Mouse (Mus musculus): ENCODE data around the gene Afap1. TPM values are rescaled to one million over a fixed set of nuclear protein-coding genes. Genes with fewer than 3 reads are reported as not detected.

Afap1 gene
- polyA plus RNA-seq, 1 experiment from 2014 or later: 25.6 TPM

DNA sequence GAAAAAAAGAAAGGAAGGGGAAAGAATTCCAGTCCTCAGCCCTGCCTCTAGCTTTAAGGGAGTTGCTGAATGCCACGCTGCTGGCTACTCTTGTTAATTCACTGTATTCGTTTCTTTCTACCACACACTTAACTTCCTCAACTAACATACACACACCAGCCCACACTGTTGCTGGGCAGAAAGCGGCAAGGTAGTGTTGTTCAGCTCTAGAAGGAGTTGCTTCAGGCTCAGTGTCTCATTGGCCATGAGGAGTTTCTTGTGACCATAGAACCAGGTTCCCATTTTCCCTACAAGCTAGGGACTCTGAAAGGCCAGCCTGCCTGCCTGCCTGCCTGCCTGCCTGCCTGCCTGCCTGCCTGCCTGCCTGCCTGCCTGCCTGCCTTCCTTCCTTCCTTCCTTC lies 5.9 kb downstream of the Afap1 start:
- Histone ChIP-seq H3K9me3 (no peaks in the 10 kb centered on the region), H3K27ac (no peak overlapping the region), H3K9ac (no peak overlapping the region), H3K36me3 (no peaks in the 10 kb centered on the region), H3K4me3 (no peak overlapping the region), H3K4me1 (peaks cover 36% of the 10 kb centered on the region), H3K4me2 (replicated peaks) (no peak overlapping the region), H3K27me3 (no peaks in the 10 kb centered on the region)
- WGBS: 85% methylated on average over 3 of the region's 3 CpGs
- ATAC-seq (ENCODE audit: insufficient number of reproducible peaks, insufficient read depth, low FRiP score, low TSS enrichment): no peak

- Histone ChIP-seq H3K4me1 (peaks cover 36% of the 10 kb centered on the region), H3K9me3 (no peaks in the 10 kb centered on the region), H3K9ac (0 out of 2 replicates have a peak overlapping the region, but pooled peaks have one; percentile 19), H3K27me3 (no peaks in the 10 kb centered on the region), H3K36me3 (no peaks in the 10 kb centered on the region), H3K27ac (peak overlapping the region; percentile 52), H3K4me3 (no peak overlapping the region), H3K4me2 (replicated peaks) (peak overlapping the region; percentile 17; the same call in 1 of the 2 replicates)
- no peak for ATAC-seq (ENCODE audit: insufficient number of reproducible peaks, insufficient read depth, low FRiP score, low TSS enrichment)
- 15% methylated on average over 10 of the region's 10 CpGs for WGBS
These were observed 7.5 kb downstream of the Afap1 start for GRCm38 (mm10) chr5:35900401-35901225.

DNA sequence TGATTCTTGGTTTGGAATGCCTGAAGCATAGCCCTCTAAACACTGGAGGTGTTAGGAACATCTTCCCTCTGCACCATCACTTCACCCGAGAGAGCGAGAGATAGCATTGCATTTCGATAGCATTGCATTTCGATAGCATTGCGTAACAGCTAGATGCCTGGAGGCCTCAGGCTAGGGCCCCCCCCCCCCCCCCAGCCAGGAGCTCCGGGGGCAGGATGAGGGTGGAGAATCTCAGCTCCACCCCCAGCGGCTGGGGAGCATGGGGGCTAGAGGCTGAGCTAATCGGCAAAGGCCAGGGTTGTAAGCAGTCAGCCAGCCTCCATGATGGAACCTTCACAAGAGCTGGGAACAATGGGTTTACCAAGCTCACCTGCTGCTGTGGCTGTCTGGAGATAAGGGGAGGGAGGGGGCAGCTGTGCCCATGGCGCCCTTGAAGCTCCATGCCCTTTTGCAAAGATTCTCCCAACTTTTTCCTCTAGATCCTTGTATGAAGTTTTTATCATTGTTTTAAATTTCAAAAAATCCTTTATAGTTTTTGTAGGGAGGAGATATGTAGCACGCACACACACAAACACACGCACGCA lies 8.2 kb downstream of the Afap1 start:
- no peak overlapping the region for H3K9ac ChIP-seq
- 0 out of 2 replicates have a peak, but pooled peaks have one; percentile 49 for ATAC-seq (ENCODE audit: insufficient number of reproducible peaks, insufficient read depth, low FRiP score, low TSS enrichment)
- peak overlapping the region; percentile 17; the same call in 1 of the 2 replicates for H3K4me2 ChIP-seq (replicated peaks)
- H3K4me3 ChIP-seq: no peak overlapping the region
- whole genome bisulfite sequencing: 45% methylated on average over 12 of the region's 12 CpGs
- peak overlapping the region; percentile 52 for H3K27ac ChIP-seq
- H3K9me3 ChIP-seq: no peaks in the 10 kb centered on the region
- H3K4me1 ChIP-seq: peaks cover 37% of the 10 kb centered on the region
- no peaks in the 10 kb centered on the region for H3K27me3 ChIP-seq
- H3K36me3 ChIP-seq: no peaks in the 10 kb centered on the region

- no peak for ATAC-seq (ENCODE audit: insufficient number of reproducible peaks, insufficient read depth, low FRiP score, low TSS enrichment)
- Histone ChIP-seq H3K9me3 (no peaks in the 10 kb centered on the region), H3K27me3 (no peaks in the 10 kb centered on the region), H3K27ac (no peak overlapping the region), H3K4me1 (peaks cover 52% of the 10 kb centered on the region), H3K4me3 (no peak overlapping the region), H3K36me3 (no peaks in the 10 kb centered on the region), H3K9ac (no peak overlapping the region), H3K4me2 (replicated peaks) (no peak overlapping the region)
- WGBS: 76% methylated on average over 8 of the region's 8 CpGs
These were observed 10.3 kb downstream of the Afap1 start for GRCm38 (mm10) chr5:35903456-35903855.

- 57% methylated on average over 8 of the region's 8 CpGs for WGBS
- no peak overlapping the region for H3K4me2 ChIP-seq (replicated peaks)
- H3K4me3 ChIP-seq: no peak overlapping the region
- H3K9ac ChIP-seq: no peak overlapping the region
- no peak for ATAC-seq (ENCODE audit: insufficient number of reproducible peaks, insufficient read depth, low FRiP score, low TSS enrichment)
- no peaks in the 10 kb centered on the region for H3K27me3 ChIP-seq
- H3K9me3 ChIP-seq: no peaks in the 10 kb centered on the region
- no peak overlapping the region for H3K27ac ChIP-seq
- H3K4me1 ChIP-seq: peaks cover 59% of the 10 kb centered on the region
- H3K36me3 ChIP-seq: no peaks in the 10 kb centered on the region
These were observed 12.2 kb downstream of the Afap1 start for GRCm38 (mm10) chr5:35905283-35905682.

DNA sequence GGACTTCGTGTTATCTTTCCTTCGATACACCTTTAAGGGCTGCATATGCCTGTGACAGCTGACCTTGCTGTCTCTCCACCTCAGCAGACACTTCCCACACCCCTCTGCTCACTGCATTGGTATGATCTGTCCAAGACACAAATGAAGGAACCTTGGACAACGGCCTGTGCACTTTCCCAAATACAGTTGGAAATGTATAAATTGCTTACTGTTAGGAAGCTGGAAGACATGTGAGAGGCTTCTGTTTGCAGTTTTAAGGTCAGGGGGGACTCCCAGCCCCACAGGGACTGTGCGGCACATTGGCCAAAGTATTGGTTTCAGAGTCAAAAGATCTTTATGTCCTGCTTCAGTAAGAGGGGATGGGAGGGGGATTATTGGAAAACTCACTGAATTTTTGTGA lies 14.0 kb downstream of the Afap1 start:
- no peaks in the 10 kb centered on the region for H3K36me3 ChIP-seq
- no peak overlapping the region for H3K9ac ChIP-seq
- H3K4me2 ChIP-seq (replicated peaks): no peak overlapping the region
- 65% methylated on average over 4 of the region's 4 CpGs for WGBS
- H3K27me3 ChIP-seq: no peaks in the 10 kb centered on the region
- peaks cover 46% of the 10 kb centered on the region for H3K4me1 ChIP-seq
- no peaks in the 10 kb centered on the region for H3K9me3 ChIP-seq
- no peak for ATAC-seq (ENCODE audit: insufficient number of reproducible peaks, insufficient read depth, low FRiP score, low TSS enrichment)
- H3K4me3 ChIP-seq: no peak overlapping the region
- H3K27ac ChIP-seq: no peak overlapping the region

GRCm38 (mm10) chr5:35907633-35908426 lies 14.7 kb downstream of the Afap1 start:
- Histone ChIP-seq H3K27me3 (no peaks in the 10 kb centered on the region), H3K4me3 (no peak overlapping the region), H3K4me1 (peaks cover 46% of the 10 kb centered on the region), H3K9ac (no peak overlapping the region), H3K4me2 (replicated peaks) (no peak overlapping the region; the same call in 1 of the 2 replicates), H3K27ac (peak overlapping the region; percentile 55), H3K9me3 (no peaks in the 10 kb centered on the region), H3K36me3 (0 out of 2 replicates have a peak, but pooled peaks cover 5% of the 10 kb centered on the region)
- peak; percentile 35 for ATAC-seq (ENCODE audit: insufficient number of reproducible peaks, insufficient read depth, low FRiP score, low TSS enrichment)
- 29% methylated on average over 15 of the region's 15 CpGs for WGBS

- Histone ChIP-seq H3K9me3 (no peaks in the 10 kb centered on the region), H3K4me2 (replicated peaks) (no peak overlapping the region), H3K27ac (peak overlapping the region; percentile 55), H3K4me1 (peaks cover 44% of the 10 kb centered on the region), H3K27me3 (no peaks in the 10 kb centered on the region), H3K36me3 (0 out of 2 replicates have a peak, but pooled peaks cover 5% of the 10 kb centered on the region), H3K4me3 (no peak overlapping the region), H3K9ac (no peak overlapping the region)
- WGBS: 50% methylated on average over 13 of the region's 13 CpGs
- ATAC-seq (ENCODE audit: insufficient number of reproducible peaks, insufficient read depth, low FRiP score, low TSS enrichment): no peak
These were observed 15.7 kb downstream of the Afap1 start for GRCm38 (mm10) chr5:35908626-35909443.

DNA sequence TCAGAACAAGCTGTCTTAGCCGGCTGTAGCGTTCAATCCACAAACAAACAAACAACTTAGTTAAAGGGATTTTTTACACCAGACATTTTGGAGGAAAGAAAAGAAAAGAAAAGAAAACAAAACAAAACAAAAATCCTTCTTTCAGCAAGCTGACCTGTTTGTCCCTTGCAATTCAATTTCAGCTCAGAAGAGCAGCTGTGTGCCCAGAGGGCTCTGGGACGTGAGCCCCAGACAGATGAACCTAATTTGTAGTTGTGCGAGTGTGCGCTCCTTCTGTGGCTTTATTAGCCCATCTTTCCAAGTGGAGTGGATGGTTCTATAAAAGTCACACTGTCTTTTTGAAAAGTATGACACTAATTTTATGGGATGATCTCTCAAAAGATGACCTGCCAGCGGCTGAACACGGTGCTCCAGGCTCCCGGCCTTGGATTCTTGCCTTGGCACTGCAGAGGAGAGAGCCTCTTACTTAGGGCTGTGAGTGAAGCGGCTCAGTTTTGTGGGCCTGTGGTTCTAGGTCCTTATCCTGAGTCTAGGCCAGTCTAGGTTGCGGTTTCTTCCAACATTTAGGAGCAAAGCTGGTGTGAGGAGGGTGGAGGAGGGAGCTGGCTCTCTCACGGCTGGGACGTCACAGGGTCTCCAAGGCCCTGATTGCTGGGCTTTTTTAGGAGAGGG lies 22.6 kb downstream of the Afap1 start:
- WGBS: 48% methylated on average over 12 of the region's 12 CpGs
- no peak for ATAC-seq (ENCODE audit: insufficient number of reproducible peaks, insufficient read depth, low FRiP score, low TSS enrichment)
- Histone ChIP-seq H3K27me3 (no peaks in the 10 kb centered on the region), H3K36me3 (0 out of 2 replicates have a peak, but pooled peaks cover 5% of the 10 kb centered on the region), H3K4me2 (replicated peaks) (no peak overlapping the region), H3K9ac (no peak overlapping the region), H3K4me1 (peaks cover 38% of the 10 kb centered on the region), H3K4me3 (no peak overlapping the region), H3K9me3 (no peaks in the 10 kb centered on the region), H3K27ac (peak overlapping the region; percentile 12; the same call in 1 of the 2 replicates)

GRCm38 (mm10) chr5:35916666-35917065 lies 23.5 kb downstream of the Afap1 start:
- H3K27ac ChIP-seq: no peak overlapping the region
- H3K27me3 ChIP-seq: no peaks in the 10 kb centered on the region
- 68% methylated on average over 5 of the region's 5 CpGs for WGBS
- peaks cover 47% of the 10 kb centered on the region for H3K4me1 ChIP-seq
- no peaks in the 10 kb centered on the region for H3K9me3 ChIP-seq
- no peak for ATAC-seq (ENCODE audit: insufficient number of reproducible peaks, insufficient read depth, low FRiP score, low TSS enrichment)
- 0 out of 2 replicates have a peak, but pooled peaks cover 5% of the 10 kb centered on the region for H3K36me3 ChIP-seq
- H3K4me2 ChIP-seq (replicated peaks): no peak overlapping the region
- no peak overlapping the region for H3K9ac ChIP-seq
- H3K4me3 ChIP-seq: no peak overlapping the region

Measured in embryonic facial prominence, embryonic 12.5 days (tissue).